Mouse (Mus musculus): ENCODE measurements around the gene Pdilt.

The Pdilt gene

DNA sequence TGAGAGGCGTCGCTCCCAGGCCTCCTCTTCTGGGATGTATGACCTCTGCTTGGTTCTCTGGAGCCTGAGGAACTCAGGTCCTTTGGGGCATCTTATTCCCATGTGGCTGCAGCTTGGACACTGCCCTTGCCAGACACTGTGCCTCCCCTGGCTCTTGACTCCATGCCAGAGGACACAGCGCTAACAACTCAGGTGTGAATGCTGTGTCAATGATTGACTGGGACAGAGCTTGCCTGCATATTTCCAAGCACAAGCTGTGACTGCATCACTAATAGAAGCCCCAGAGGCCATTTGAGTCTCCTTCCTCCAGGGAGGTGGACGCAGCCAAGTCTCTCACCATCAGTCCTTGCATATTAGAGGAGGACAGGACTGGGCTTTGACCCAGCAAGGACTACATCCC is 12.1 kb downstream of the Pdilt start:
- no peak for DNase-seq (ENCODE audit: low read depth)

DNA sequence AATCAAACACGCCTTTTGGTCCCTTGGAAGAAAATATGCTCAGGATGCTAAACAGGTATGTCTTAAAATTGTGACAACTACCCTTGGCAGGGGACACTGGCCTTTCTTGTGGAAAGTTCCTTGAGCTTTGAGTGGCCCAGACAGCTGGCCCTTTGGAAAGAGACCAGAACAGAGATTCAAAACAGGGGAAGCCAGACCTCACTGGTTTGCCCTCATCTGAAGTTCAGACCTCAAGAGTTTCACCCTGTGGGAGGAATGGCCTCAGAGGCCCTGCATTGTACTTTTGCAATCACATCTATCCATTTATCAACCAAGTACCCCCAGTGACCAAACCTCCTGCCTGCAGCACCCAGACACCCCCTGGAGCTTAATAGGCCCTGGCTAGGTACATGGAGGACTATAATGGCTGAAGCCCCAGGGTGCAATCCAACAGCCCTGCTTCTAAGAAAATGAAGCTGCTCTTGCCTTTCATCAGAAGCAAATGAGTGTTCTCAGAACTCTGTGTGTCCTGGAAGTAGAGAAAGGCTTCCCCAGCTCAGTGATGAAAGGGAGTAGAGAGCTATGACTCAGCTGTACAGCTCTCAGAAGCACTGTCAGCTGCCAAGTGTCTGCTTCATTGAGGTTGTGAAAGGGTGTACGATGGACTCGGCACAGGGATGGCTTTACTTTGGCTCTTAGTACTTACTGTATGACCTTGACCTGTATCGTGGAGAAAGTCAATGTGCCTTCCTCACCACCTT is 33.1 kb downstream of the Pdilt start:
- DNase-seq (ENCODE audit: low read depth), result no peak

- DNase-seq (ENCODE audit: low read depth), result no peak
Measured at GRCm38 (mm10) chr7:119486683-119487082, 36.6 kb downstream of the Pdilt start.

- DNase-seq (ENCODE audit: low read depth), result no peak
Measured at GRCm38 (mm10) chr7:119484154-119484553, 39.1 kb downstream of the Pdilt start.

DNA sequence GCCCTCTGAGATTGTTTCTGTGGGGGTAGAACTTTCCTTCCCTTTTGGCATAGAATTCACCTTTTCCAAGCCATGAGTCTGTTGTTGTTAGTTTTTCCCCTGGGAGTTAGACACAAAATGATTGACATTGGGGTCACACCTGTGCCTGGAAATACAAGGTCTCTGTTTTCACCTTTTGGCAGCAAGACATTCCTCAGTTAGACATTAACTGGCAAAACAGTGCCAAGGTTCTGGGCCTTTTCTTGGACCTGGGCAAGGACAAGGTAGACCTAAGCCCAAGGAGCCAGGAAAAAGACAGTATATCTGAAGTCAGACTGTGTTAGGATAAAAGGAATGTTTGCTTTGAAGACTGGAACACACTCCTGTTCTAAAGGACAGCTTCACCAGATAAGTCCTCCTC is 44.0 kb downstream of the Pdilt start, which contains the start of gene Umod:
Gene Umod (minus strand): TSS at position 27 of the 400 bp plus-strand sequence.
- no peak for DNase-seq (ENCODE audit: low read depth)

DNA sequence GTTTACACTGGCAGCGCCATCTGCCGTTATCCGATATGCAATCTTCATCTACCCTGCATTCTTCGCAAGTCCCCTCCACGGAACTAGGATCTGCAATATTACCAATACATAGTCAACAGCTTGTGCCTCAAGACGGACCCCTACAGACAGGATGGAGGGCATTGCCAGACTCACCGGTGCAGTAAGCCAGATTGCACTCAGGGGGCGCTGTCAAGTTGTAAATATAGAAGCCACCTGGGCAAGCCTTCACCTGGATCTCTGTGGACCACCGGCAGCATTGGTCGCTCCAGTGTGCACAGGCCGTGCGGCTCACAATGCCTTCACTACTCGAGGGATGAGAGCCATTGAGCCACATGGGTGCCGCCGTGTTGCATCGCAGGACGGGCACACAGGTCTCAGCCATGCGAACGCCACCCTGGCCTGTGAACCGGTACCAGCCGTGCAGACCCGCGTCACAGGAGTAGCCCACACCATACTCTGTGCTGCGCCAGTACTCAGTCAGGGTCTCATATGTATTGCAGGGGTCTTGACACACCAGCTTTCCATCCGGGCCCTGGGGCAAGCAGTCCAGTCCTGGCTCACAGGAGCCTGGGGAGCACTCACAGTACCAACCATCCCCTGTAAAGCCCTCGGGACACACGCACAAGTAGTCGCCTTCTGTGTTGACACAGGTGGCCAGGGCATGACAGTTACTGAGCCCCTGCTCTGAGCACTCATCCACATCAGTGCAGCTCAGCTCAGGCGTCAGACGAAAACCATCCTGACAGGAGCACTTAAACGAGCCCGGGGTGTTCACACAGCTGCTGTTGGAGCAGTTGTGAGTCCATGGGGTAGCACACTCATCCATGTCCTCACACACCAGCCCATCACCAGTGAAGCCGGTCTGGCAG is 46.5 kb downstream of the Pdilt start:
- DNase-seq (ENCODE audit: low read depth), result no peak

- no peak for DNase-seq (ENCODE audit: low read depth)
Measured at GRCm38 (mm10) chr7:119459185-119459584, 64.1 kb downstream of the Pdilt start, which contains the start of gene Gp2. Gp2 (minus strand) TSS chr7:119459285.

DNA sequence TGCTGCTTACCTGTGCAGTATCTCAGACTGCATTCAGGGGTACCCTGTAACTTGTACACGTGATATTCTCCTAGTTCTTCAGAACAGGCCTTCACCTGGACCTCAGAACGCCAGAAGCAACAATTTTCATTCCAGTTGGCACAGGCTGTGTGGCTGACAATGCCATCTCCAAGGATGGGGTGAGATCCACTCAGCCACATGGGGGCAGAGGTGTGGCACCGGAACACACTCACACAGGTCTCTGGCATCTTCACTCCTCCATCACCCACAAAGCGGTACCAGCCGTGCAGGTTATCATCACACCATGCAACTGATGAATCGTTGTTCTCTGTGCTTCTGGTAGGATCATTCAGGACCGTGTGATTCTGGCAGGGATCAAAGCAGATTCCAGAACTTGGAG is 69.1 kb downstream of the Pdilt start:
- no peak for DNase-seq (ENCODE audit: low read depth)

GRCm38 (mm10) chr7:119443849-119444248 is 79.4 kb downstream of the Pdilt start:
- peak; percentile 1 for DNase-seq (ENCODE audit: low read depth)

GRCm38 (mm10) chr7:119441938-119442337 is 81.4 kb downstream of the Pdilt start:
- DNase-seq (ENCODE audit: low read depth), result no peak
